Mouse (Mus musculus) CD4-positive, CD25-positive, alpha-beta regulatory T cell, adult 2 months (primary cell): ENCODE data around the gene Ift46.

Experiments used
- DNase-seq: peaks from one replicate; pipeline ENCODE4 v3.0.0-alpha.2; 2012; ENCODE audit warnings: low read depth, low spot score

Gene Ift46

GRCm38 (mm10) chr9:44807141-44807540 lies 39.4 kb downstream of the Ift46 start:
- DNase-seq = no peak

- DNase-seq = no peak
Observed at GRCm38 (mm10) chr9:44807778-44808177, 40.1 kb downstream of the Ift46 start.

DNA sequence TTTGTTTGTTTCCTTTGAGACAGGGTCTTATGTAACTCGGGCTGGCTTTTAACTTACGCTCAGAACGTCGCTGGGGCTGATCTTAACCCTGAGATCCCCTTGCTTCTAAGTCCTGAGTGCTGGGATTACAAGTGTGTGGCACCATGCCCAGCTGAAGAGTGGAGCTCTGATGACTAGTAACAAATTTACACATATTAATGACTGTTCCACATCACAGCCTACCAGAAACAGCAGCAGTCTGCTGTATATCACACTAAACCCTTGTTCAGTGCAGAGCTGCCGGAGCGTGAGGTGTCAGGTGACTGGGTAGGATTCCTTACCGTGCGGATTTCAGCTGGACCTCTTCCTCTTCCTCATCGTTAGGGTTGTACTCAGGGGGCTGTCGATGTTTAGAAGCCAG lies 42.6 kb downstream of the Ift46 start:
- DNase-seq = no peak

DNA sequence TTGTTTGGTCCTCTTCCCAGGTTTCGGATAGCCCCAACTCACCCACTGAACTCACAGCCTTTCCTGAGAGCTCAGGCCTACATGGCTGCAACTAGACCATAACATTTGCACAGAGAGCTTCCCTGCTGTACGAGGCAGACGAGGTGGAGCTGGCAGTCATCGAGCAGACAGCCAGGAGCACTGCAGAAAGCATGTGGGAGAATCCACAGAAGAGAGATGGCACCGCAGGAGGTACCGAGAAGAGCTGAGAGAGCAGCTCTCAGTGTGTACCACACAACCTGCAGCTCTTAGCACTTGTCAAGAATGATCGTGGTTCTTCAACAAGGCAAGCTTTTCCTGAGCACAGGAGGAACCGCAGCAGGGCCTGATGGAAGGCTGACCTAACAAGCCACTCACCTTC lies 46.5 kb downstream of the Ift46 start:
- DNase-seq = no peak

- DNase-seq = no peak
Observed at GRCm38 (mm10) chr9:44817522-44817921, 49.8 kb downstream of the Ift46 start.

GRCm38 (mm10) chr9:44819920-44820827 lies 52.5 kb downstream of the Ift46 start:
- no peak for DNase-seq

DNA sequence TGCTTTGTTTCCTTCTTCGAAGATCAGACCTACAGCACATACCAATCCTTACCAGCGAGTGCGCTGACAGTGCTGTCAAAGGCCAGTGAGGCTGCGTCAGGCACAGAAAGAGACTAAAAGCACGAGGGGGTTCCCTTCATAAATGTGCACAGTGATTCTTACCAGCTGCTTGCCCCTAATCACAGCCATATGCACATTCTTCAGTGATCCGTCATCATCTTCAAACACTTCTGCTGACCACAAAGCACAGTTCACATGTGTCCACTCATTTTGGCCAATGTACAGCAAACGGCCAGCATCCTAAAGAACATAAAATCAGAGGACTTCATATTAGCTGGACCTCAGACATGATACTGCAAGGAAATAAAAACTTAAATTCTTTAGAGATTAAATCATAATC lies 59.0 kb downstream of the Ift46 start:
- no peak for DNase-seq

GRCm38 (mm10) chr9:44828944-44829343 lies 61.2 kb downstream of the Ift46 start:
- DNase-seq = no peak

GRCm38 (mm10) chr9:44830506-44830905 lies 62.8 kb downstream of the Ift46 start:
- no peak for DNase-seq

- no peak for DNase-seq
Observed at GRCm38 (mm10) chr9:44832356-44832755, 64.6 kb downstream of the Ift46 start.

- peak; percentile 87 for DNase-seq
Observed at GRCm38 (mm10) chr9:44836439-44836838, 68.7 kb downstream of the Ift46 start.

DNA sequence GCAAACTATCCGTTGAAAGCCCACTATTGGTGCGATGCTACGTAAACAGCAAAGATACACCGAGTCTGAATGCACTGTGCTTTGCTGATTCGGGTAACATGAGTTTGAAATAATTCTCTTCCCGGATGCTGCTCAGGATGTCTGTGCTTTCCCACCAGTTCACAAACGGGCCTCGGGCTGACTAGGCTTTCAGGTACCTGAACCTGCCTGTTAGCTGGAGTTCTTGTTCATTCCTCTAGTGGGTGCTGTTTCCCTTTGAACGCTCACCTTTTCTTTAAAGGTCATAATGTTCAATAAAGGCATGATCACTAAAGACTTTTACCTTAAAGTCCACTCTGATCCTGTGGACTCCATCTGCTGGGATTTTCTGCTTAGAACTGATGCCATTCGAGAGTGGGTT lies 73.5 kb downstream of the Ift46 start:
- DNase-seq = peak; percentile 77
